Mouse (Mus musculus): ENCODE measurements around the gene Zcchc17. TPM values are rescaled to one million over a fixed set of nuclear protein-coding genes. Genes with fewer than 3 reads are reported as not detected.

The Zcchc17 gene
- polyA plus RNA-seq, 1 experiment = 89.6 TPM

- Histone ChIP-seq H3K27ac (ENCODE audit: insufficient read depth, low read length) (no peak overlapping the region), H3K4me3 (replicated peaks; ENCODE audit: insufficient read depth, low read depth, low read length) (no peak overlapping the region), H3K27me3 (ENCODE audit: control insufficient read depth, insufficient read depth, low read length) (no peaks in the 10 kb centered on the region), H3K4me1 (ENCODE audit: control insufficient read depth, insufficient read depth, low read length) (peaks cover 20% of the 10 kb centered on the region)
- TF ChIP-seq CTCF (IDR thresholded peaks at IDR 0.05; ENCODE audit: borderline replicate concordance, insufficient read depth, low read depth, low read length) (no peak), POLR2A (IDR thresholded peaks at IDR 0.05; ENCODE audit: borderline replicate concordance, insufficient read depth, low read length) (no peak)
- no peak for DNase-seq
- 51% methylated on average over 23 of the region's 23 CpGs for WGBS
These were observed 64.5 kb downstream of the Zcchc17 start for GRCm38 (mm10) chr4:130295047-130295745.

- peaks cover 13% of the 10 kb centered on the region for H3K4me1 ChIP-seq (ENCODE audit: control insufficient read depth, insufficient read depth, low read length)
- WGBS = 87% methylated on average over 8 of the region's 8 CpGs
- TF ChIP-seq POLR2A (IDR thresholded peaks at IDR 0.05; ENCODE audit: borderline replicate concordance, insufficient read depth, low read length) (no peak), CTCF (IDR thresholded peaks at IDR 0.05; ENCODE audit: borderline replicate concordance, insufficient read depth, low read depth, low read length) (no peak)
- H3K27me3 ChIP-seq (ENCODE audit: control insufficient read depth, insufficient read depth, low read length) = no peaks in the 10 kb centered on the region
- no peak overlapping the region for H3K4me3 ChIP-seq (replicated peaks; ENCODE audit: insufficient read depth, low read depth, low read length)
- no peak overlapping the region for H3K27ac ChIP-seq (ENCODE audit: insufficient read depth, low read length)
- no peak for DNase-seq
These were observed 65.2 kb downstream of the Zcchc17 start for GRCm38 (mm10) chr4:130294513-130294912.

GRCm38 (mm10) chr4:130292271-130292670, 67.5 kb downstream of the Zcchc17 start:
- 0% methylated on average over 4 of the region's 4 CpGs for WGBS
- no peak overlapping the region for H3K27ac ChIP-seq (ENCODE audit: insufficient read depth, low read length)
- no peaks in the 10 kb centered on the region for H3K27me3 ChIP-seq (ENCODE audit: control insufficient read depth, insufficient read depth, low read length)
- peak; percentile 98 for TF ChIP-seq CTCF (IDR thresholded peaks at IDR 0.05; ENCODE audit: borderline replicate concordance, insufficient read depth, low read depth, low read length)
- TF ChIP-seq POLR2A (IDR thresholded peaks at IDR 0.05; ENCODE audit: borderline replicate concordance, insufficient read depth, low read length) = no peak
- peak; percentile 78 to 89 for DNase-seq
- no peak overlapping the region for H3K4me3 ChIP-seq (replicated peaks; ENCODE audit: insufficient read depth, low read depth, low read length)
- no peaks in the 10 kb centered on the region for H3K4me1 ChIP-seq (ENCODE audit: control insufficient read depth, insufficient read depth, low read length)

GRCm38 (mm10) chr4:130289824-130290223, 69.9 kb downstream of the Zcchc17 start:
- TF ChIP-seq CTCF (IDR thresholded peaks at IDR 0.05; ENCODE audit: borderline replicate concordance, insufficient read depth, low read depth, low read length) = no peak
- no peak for TF ChIP-seq POLR2A (IDR thresholded peaks at IDR 0.05; ENCODE audit: borderline replicate concordance, insufficient read depth, low read length)
- Histone ChIP-seq H3K4me1 (ENCODE audit: control insufficient read depth, insufficient read depth, low read length) (no peaks in the 10 kb centered on the region), H3K27ac (ENCODE audit: insufficient read depth, low read length) (no peak overlapping the region), H3K27me3 (ENCODE audit: control insufficient read depth, insufficient read depth, low read length) (no peaks in the 10 kb centered on the region), H3K4me3 (replicated peaks; ENCODE audit: insufficient read depth, low read depth, low read length) (no peak overlapping the region)
- 83% methylated on average over 3 of the region's 3 CpGs for WGBS
- DNase-seq = no peak

DNA sequence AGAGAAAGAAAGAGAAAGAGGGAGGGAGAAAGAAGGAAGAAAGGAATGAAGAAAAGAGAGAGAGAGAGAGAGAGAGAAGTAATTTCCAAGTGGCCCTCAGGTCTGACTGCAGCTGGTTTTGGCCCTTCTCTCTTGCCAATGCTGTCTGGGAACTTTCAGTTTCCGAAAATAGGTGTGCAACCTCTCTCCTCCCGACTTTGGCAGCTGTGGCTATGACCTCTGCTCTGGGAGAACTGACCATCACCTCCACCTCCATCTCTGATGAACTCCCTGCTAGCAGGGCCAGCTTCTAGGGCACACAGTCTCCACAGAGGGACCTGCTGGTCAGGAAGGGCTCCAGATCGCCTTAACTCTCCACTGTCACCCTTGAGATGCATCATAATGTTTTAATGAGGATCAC, 73.2 kb downstream of the Zcchc17 start:
- Histone ChIP-seq H3K4me1 (ENCODE audit: control insufficient read depth, insufficient read depth, low read length) (no peaks in the 10 kb centered on the region), H3K27ac (ENCODE audit: insufficient read depth, low read length) (no peak overlapping the region), H3K27me3 (ENCODE audit: control insufficient read depth, insufficient read depth, low read length) (no peaks in the 10 kb centered on the region), H3K4me3 (replicated peaks; ENCODE audit: insufficient read depth, low read depth, low read length) (no peak overlapping the region)
- DNase-seq = no peak
- no peak for TF ChIP-seq POLR2A (IDR thresholded peaks at IDR 0.05; ENCODE audit: borderline replicate concordance, insufficient read depth, low read length)
- 67% methylated on average over 3 of the region's 3 CpGs for WGBS

GRCm38 (mm10) chr4:130283826-130284225, 75.9 kb downstream of the Zcchc17 start:
- Histone ChIP-seq H3K27me3 (ENCODE audit: control insufficient read depth, insufficient read depth, low read length) (no peaks in the 10 kb centered on the region), H3K27ac (ENCODE audit: insufficient read depth, low read length) (no peak overlapping the region), H3K4me3 (replicated peaks; ENCODE audit: insufficient read depth, low read depth, low read length) (no peak overlapping the region), H3K4me1 (ENCODE audit: control insufficient read depth, insufficient read depth, low read length) (no peaks in the 10 kb centered on the region)
- DNase-seq = no peak
- TF ChIP-seq CTCF (IDR thresholded peaks at IDR 0.05; ENCODE audit: borderline replicate concordance, insufficient read depth, low read depth, low read length) (no peak), POLR2A (IDR thresholded peaks at IDR 0.05; ENCODE audit: borderline replicate concordance, insufficient read depth, low read length) (no peak)
- 89% methylated on average over 9 of the region's 9 CpGs for WGBS

GRCm38 (mm10) chr4:130282856-130283255, 76.9 kb downstream of the Zcchc17 start:
- H3K4me1 ChIP-seq (ENCODE audit: control insufficient read depth, insufficient read depth, low read length) = no peaks in the 10 kb centered on the region
- no peaks in the 10 kb centered on the region for H3K27me3 ChIP-seq (ENCODE audit: control insufficient read depth, insufficient read depth, low read length)
- 67% methylated on average over 5 of the region's 5 CpGs for WGBS
- no peak for DNase-seq
- TF ChIP-seq CTCF (IDR thresholded peaks at IDR 0.05; ENCODE audit: borderline replicate concordance, insufficient read depth, low read depth, low read length) (no peak), POLR2A (IDR thresholded peaks at IDR 0.05; ENCODE audit: borderline replicate concordance, insufficient read depth, low read length) (no peak)
- no peak overlapping the region for H3K4me3 ChIP-seq (replicated peaks; ENCODE audit: insufficient read depth, low read depth, low read length)
- H3K27ac ChIP-seq (ENCODE audit: insufficient read depth, low read length) = no peak overlapping the region

DNA sequence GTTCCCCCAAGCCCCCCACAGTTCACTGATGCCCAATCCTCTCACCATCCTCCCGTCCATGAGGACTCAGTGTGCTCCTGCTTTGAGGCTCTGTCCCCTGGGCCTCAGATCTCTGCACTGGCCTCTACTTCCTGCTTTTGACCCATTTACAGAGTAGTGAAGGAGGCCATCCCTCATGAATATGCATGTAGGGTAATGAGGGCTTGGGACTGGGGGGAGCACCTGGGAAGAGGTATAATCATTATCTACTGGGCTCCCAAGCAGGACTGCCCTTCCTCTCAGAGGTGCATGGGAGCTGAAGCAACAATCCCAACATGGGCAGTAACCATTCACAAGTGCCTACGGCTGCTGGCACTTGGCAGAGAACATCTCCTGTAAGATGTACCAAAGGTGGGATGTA, 80.6 kb downstream of the Zcchc17 start, which contains the start of gene Serinc2:
Gene Serinc2 (minus strand): TSS at position 101 of the 400 bp plus-strand sequence.
- TF ChIP-seq CTCF (IDR thresholded peaks at IDR 0.05; ENCODE audit: borderline replicate concordance, insufficient read depth, low read depth, low read length) = no peak
- no peak for DNase-seq
- WGBS = 70% methylated on average over 2 of the region's 2 CpGs

More for the DNA sequence above, 80.6 kb downstream of the Zcchc17 start, which contains the start of gene Serinc2:
- Histone ChIP-seq H3K27me3 (ENCODE audit: control insufficient read depth, insufficient read depth, low read length) (no peaks in the 10 kb centered on the region), H3K27ac (ENCODE audit: insufficient read depth, low read length) (no peak within 1 kb of the TSS), H3K4me1 (ENCODE audit: control insufficient read depth, insufficient read depth, low read length) (peaks cover 9% of the 10 kb centered on the region), H3K4me3 (replicated peaks; ENCODE audit: insufficient read depth, low read depth, low read length) (no peak within 1 kb of the TSS)

Data from cerebellum, adult 2 months (tissue).